Mouse (Mus musculus) limb, embryonic 12.5 days (tissue): ENCODE data around the gene Gm13078. TPM values are rescaled to one million over a fixed set of nuclear protein-coding genes. Genes with fewer than 3 reads are reported as not detected.

Source experiments
- ATAC-seq: fragments of 200-750 bp; cut with Nextera tagmentation; 2 replicates; pipeline ENCODE4 v1.8.0; 2017; ENCODE audit warnings: low read depth, moderate TSS enrichment; ENCODE audit not compliant: insufficient number of reproducible peaks, insufficient read depth, low FRiP score, low TSS enrichment
- H3K27ac ChIP-seq: fragments of 300-500 bp; sonication (generic); 2 replicates; pipeline ENCODE4 v1.5.1; 2016; ENCODE audit warnings: mild to moderate bottlenecking, moderate library complexity
- H3K27me3 ChIP-seq: fragments of 300-500 bp; sonication (generic); 2 replicates; pipeline ENCODE4 v1.6.1; 2016; ENCODE audit warnings: mild to moderate bottlenecking, moderate library complexity
- H3K36me3 ChIP-seq: fragments of 300-500 bp; sonication (generic); 2 replicates; pipeline ENCODE4 v1.6.1; 2016; ENCODE audit warnings: mild to moderate bottlenecking, moderate library complexity
- H3K4me1 ChIP-seq: fragments of 300-500 bp; sonication (generic); replicated peaks from 2 replicates; pipeline ENCODE4 v1.6.1; 2016
- H3K4me2 ChIP-seq: fragments of 300-500 bp; sonication (generic); 2 replicates; pipeline ENCODE4 v1.6.1; 2016; ENCODE audit warnings: mild to moderate bottlenecking, moderate library complexity
- H3K4me3 ChIP-seq: fragments of 300-500 bp; sonication (generic); replicated peaks from 2 replicates; pipeline ENCODE4 v1.5.1; 2016; ENCODE audit warnings: mild to moderate bottlenecking
- H3K9ac ChIP-seq: fragments of 300-500 bp; sonication (generic); replicated peaks from 2 replicates; pipeline ENCODE4 v1.6.1; 2016; ENCODE audit warnings: mild to moderate bottlenecking, moderate library complexity
- H3K9me3 ChIP-seq: fragments of 300-500 bp; sonication (generic); 2 replicates; pipeline ENCODE4 v1.6.1; 2016; ENCODE audit warnings: mild to moderate bottlenecking, moderate library complexity
- WGBS: fragments of 180-500 bp; shearing (Covaris S2); methylation state at CpG from one replicate; pipeline ENCODE4 v1.1.7; 2016; 5-methylcytosine and 5-hydroxymethylcytosine counted together
- polyA plus RNA-seq: library from polyadenylated mRNA; unstranded; fragments of >200 nt; fragmentation: Nextera tagmentation; extraction: Ambion mirVana; gene quantifications from 2 replicates; pipeline ENCODE4 v1.2.1, GENCODE M21; 2016

The Gm13078 gene
- not detected in 2 replicates for polyA plus RNA-seq

DNA sequence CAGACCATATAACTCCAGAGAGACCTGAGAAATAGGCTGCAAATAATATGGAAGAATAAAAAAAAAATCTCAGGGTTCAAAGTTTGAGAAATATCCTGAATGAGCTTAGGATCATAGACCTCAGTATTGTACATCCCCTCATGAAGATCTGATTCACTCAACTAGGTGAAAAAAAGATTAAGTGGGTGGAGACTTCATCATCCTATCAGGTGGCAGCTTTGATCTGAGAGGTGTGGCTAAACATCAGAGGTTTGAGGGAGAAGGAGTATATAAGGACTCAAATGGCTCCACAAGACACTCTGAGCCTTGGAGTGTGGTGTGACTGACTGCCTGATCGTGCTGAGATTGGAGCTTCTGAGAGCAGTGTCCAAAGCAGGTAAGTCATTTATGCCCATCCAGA lies at the start of gene Gm13078:
Gene Gm13078, plus strand, starts transcription at position 301 of the 400 bp plus-strand sequence.
- no peak within 1 kb of the TSS for H3K4me2 ChIP-seq
- 100% methylated on average over 1 of the region's 1 CpGs for WGBS
- ATAC-seq = no peak
- H3K27me3 ChIP-seq = no peaks in the 10 kb centered on the region
- no peak within 1 kb of the TSS for H3K4me3 ChIP-seq
- peaks cover 34% of the 10 kb centered on the region for H3K9me3 ChIP-seq
- no peak within 1 kb of the TSS for H3K27ac ChIP-seq
- no peaks in the 10 kb centered on the region for H3K4me1 ChIP-seq
- H3K9ac ChIP-seq = no peak within 1 kb of the TSS
- no peaks in the 10 kb centered on the region for H3K36me3 ChIP-seq

DNA sequence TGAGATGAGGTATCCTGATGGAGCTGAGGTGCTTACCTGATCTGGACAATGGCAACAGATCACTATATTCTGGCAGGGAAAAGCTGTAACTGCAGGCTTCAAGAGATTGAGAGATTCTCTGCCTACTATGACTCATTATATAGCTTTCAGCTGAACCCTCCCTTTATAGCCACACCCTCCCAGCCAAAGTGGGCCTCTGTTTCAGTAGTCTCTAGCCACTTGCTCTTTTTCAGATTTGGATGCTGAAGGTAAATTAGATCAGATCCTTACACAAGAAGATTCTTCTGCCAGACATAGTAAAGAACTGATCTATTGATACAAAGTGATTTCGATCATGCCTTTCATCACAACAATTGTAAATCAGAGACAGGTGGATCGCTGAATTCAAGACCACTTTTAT lies 16.6 kb upstream of the Gm13078 start, which contains the start of gene Gm13089:
Gene Gm13089, minus strand, starts transcription at position 101 of the 400 bp plus-strand sequence.
- 86% methylated on average over 2 of the region's 2 CpGs for whole genome bisulfite sequencing
- Histone ChIP-seq H3K27me3 (no peaks in the 10 kb centered on the region), H3K9me3 (peaks cover 33% of the 10 kb centered on the region), H3K27ac (no peak within 1 kb of the TSS), H3K9ac (no peak within 1 kb of the TSS), H3K4me3 (no peak within 1 kb of the TSS), H3K4me1 (no peaks in the 10 kb centered on the region), H3K36me3 (no peaks in the 10 kb centered on the region), H3K4me2 (no peak within 1 kb of the TSS)
- no peak for ATAC-seq

Other genes with a start within 250 kb of the Gm13078 start
- gene Gm13043, start 208.1 kb upstream of the Gm13078 start, polyA plus RNA-seq = not detected in 2 replicates
- gene Gm13040, start 183.5 kb upstream of the Gm13078 start, polyA plus RNA-seq = not detected in 2 replicates
- gene BC080695, start 167.8 kb upstream of the Gm13078 start, polyA plus RNA-seq = not detected in 2 replicates
- gene Gm13057, start 167.7 kb upstream of the Gm13078 start, polyA plus RNA-seq = not detected in 2 replicates
- not detected in 2 replicates for gene Gm13083, start 104.5 kb upstream of the Gm13078 start, polyA plus RNA-seq
- gene Gm13088, start 62.2 kb upstream of the Gm13078 start, polyA plus RNA-seq = not detected in 2 replicates
- gene Gm13089, start 16.7 kb upstream of the Gm13078 start, polyA plus RNA-seq = not detected in 2 replicates
- gene Gm13023, start 69.9 kb downstream of the Gm13078 start, polyA plus RNA-seq = not detected in 2 replicates
- not detected in 2 replicates for gene Gm13084, start 96.6 kb downstream of the Gm13078 start, polyA plus RNA-seq
- gene Gm13103, start 127.0 kb downstream of the Gm13078 start, polyA plus RNA-seq = not detected in 2 replicates
- gene Pramef6, start 180.9 kb downstream of the Gm13078 start, polyA plus RNA-seq = not detected in 2 replicates
- gene Pramef25, start 231.6 kb downstream of the Gm13078 start, polyA plus RNA-seq = not detected in 2 replicates
- gene Gm13101, start 247.5 kb downstream of the Gm13078 start, polyA plus RNA-seq = not detected in 2 replicates